Mouse (Mus musculus) brain, embryonic 14.5 days (tissue): Measurements from ENCODE around the gene Slc5a2.

Experiments used
- CTCF ChIP-seq: fragments of 200-500 bp; IDR thresholded peaks from 2 replicates; pipeline ENCODE4 v1.5.1; 2012; ENCODE audit warnings: inconsistent platforms, mild to moderate bottlenecking, moderate library complexity, borderline replicate concordance; ENCODE audit not compliant: insufficient read depth, insufficient read length; ENCODE audit errors: extremely low read depth
- POLR2A ChIP-seq: fragments of 200-500 bp; IDR thresholded peaks from 2 replicates; pipeline ENCODE4 v1.6.1; 2012; ENCODE audit warnings: mild to moderate bottlenecking, inconsistent platforms, borderline replicate concordance; ENCODE audit not compliant: poor library complexity, insufficient read depth, insufficient read length, severe bottlenecking; ENCODE audit errors: extremely low read depth

GRCm38 (mm10) chr7:128242331-128242730 is 23.1 kb upstream of the Slc5a2 start:
- TF ChIP-seq CTCF (no peak), POLR2A (no peak)
